Mouse (Mus musculus) CH12.LX (cell line): ENCODE data around the gene Rbm8a. TPM values are rescaled to one million over a fixed set of nuclear protein-coding genes. Genes with fewer than 3 reads are reported as not detected.

Experiments used
- DNase-seq: peaks from one replicate; pipeline ENCODE4 v3.0.0-alpha.2; 2013; ENCODE audit errors: extremely low read depth
- H3K27ac ChIP-seq: 2 replicates; pipeline ENCODE4 v1.5.1; 2012; ENCODE audit warnings: low read depth, mild to moderate bottlenecking, control low read depth, moderate library complexity; ENCODE audit not compliant: insufficient read depth
- H3K27me3 ChIP-seq: replicated peaks from 2 replicates; pipeline ENCODE3; 2012; ENCODE audit warnings: inconsistent platforms
- H3K36me3 ChIP-seq, 2 experiments: replicated peaks in 1 of 2; 2 replicates each; pipeline versions ENCODE3 to v1.6.1; 2012; ENCODE audit warnings: inconsistent platforms in 1 of 2, low read length in 1 of 2, mild to moderate bottlenecking in 1 of 2, mixed read lengths in 1 of 2, moderate library complexity in 1 of 2; ENCODE audit not compliant: control insufficient read depth in 1 of 2, insufficient read depth in 1 of 2
- H3K4me1 ChIP-seq, 2 experiments: 2 replicates each; pipeline ENCODE4 v1.6.1; 2012; ENCODE audit warnings: inconsistent platforms in 1 of 2, moderate library complexity in 1 of 2; ENCODE audit not compliant: insufficient read depth in 2 of 2, control insufficient read depth in 1 of 2
- H3K4me2 ChIP-seq: 2 replicates; pipeline ENCODE4 v1.6.1; 2012; ENCODE audit warnings: low read depth, mild to moderate bottlenecking, control low read depth; ENCODE audit not compliant: poor library complexity, insufficient read depth, severe bottlenecking
- H3K4me3 ChIP-seq, 3 experiments: fragments of 150-350 bp in 1 of 3; sonication (generic) in 1 of 3; replicated peaks in 1 of 3; 2 replicates each; pipeline versions ENCODE3 to v1.5.1; 2011 to 2012; ENCODE audit warnings: low read depth in 2 of 3, low read length in 2 of 3, mild to moderate bottlenecking in 2 of 3, moderate library complexity in 2 of 3, control low read depth in 1 of 3, improper control_type of control experiment in 1 of 3, inconsistent platforms in 1 of 3, mixed read lengths in 1 of 3; ENCODE audit not compliant: poor library complexity in 1 of 3
- H3K79me2 ChIP-seq: replicated peaks from 2 replicates; pipeline ENCODE4 v1.6.1; 2012; ENCODE audit warnings: mild to moderate bottlenecking, moderate library complexity; ENCODE audit not compliant: control insufficient read depth, poor library complexity, insufficient read depth, severe bottlenecking; ENCODE audit errors: extremely low read depth
- H3K9ac ChIP-seq: 2 replicates; pipeline ENCODE4 v1.6.1; 2012; ENCODE audit warnings: low read depth, mild to moderate bottlenecking, control low read depth, moderate library complexity; ENCODE audit not compliant: insufficient read depth
- H3K9me3 ChIP-seq: replicated peaks from 2 replicates; pipeline ENCODE3; 2012; ENCODE audit warnings: low read length, inconsistent platforms, mixed read lengths
- BHLHE40 ChIP-seq: IDR thresholded peaks from 2 replicates; pipeline ENCODE4 v1.6.1; 2011; ENCODE audit warnings: mild to moderate bottlenecking, low read depth, low read length, improper control_type of control experiment
- CHD1 ChIP-seq: IDR thresholded peaks from 2 replicates; pipeline ENCODE4 v1.6.1; 2012; ENCODE audit warnings: low read depth, low read length, improper control_type of control experiment, inconsistent platforms
- CHD2 ChIP-seq: IDR thresholded peaks from 2 replicates; pipeline ENCODE4 v1.6.1; 2011; ENCODE audit warnings: low read length, improper control_type of control experiment
- CTCF ChIP-seq, 2 experiments: IDR thresholded peaks in 1 of 2; conservative IDR thresholded peaks in 1 of 2; 2 replicates each; pipeline ENCODE4 v1.5.1; 2011 to 2012; ENCODE audit warnings: low read depth in 2 of 2, low read length in 2 of 2, improper control_type of control experiment in 1 of 2, inconsistent platforms in 1 of 2, mild to moderate bottlenecking in 1 of 2, moderate library complexity in 1 of 2
- E2F4 ChIP-seq: IDR thresholded peaks from 2 replicates; pipeline ENCODE4 v1.6.1; 2011; ENCODE audit warnings: low read depth, low read length, improper control_type of control experiment; ENCODE audit not compliant: insufficient replicate concordance
- ELF1 ChIP-seq: IDR thresholded peaks from 2 replicates; pipeline ENCODE4 v1.6.1; 2014; ENCODE audit warnings: low read depth, mild to moderate bottlenecking, inconsistent platforms, low read length, improper control_type of control experiment
- EP300 ChIP-seq: IDR thresholded peaks from 2 replicates; pipeline ENCODE4 v1.6.1; 2011; ENCODE audit warnings: low read length, improper control_type of control experiment
- ETS1 ChIP-seq: conservative IDR thresholded peaks from 2 replicates; pipeline ENCODE4 v1.6.1; 2012; ENCODE audit warnings: low read depth, mild to moderate bottlenecking, inconsistent platforms, low read length, improper control_type of control experiment, moderate library complexity
- GABPA ChIP-seq: IDR thresholded peaks from 2 replicates; pipeline ENCODE4 v1.6.1; 2012; ENCODE audit warnings: low read depth, low read length, improper control_type of control experiment, inconsistent platforms; ENCODE audit not compliant: insufficient replicate concordance
- HCFC1 ChIP-seq: IDR thresholded peaks from 2 replicates; pipeline ENCODE4 v1.6.1; 2012; ENCODE audit warnings: low read depth, mild to moderate bottlenecking, inconsistent platforms, low read length, improper control_type of control experiment
- IRF4 ChIP-seq: IDR thresholded peaks from 2 replicates; pipeline ENCODE4 v1.6.1; 2014; ENCODE audit warnings: low read depth, mild to moderate bottlenecking, inconsistent platforms, low read length, improper control_type of control experiment
- JUN ChIP-seq: IDR thresholded peaks from 2 replicates; pipeline ENCODE4 v1.6.1; 2011; ENCODE audit warnings: low read depth, mild to moderate bottlenecking, low read length, improper control_type of control experiment, moderate library complexity; ENCODE audit not compliant: insufficient read depth
- JUND ChIP-seq: conservative IDR thresholded peaks from 2 replicates; pipeline ENCODE4 v1.6.1; 2011; ENCODE audit warnings: low read depth, low read length, improper control_type of control experiment
- KAT2A ChIP-seq: IDR thresholded peaks from 2 replicates; pipeline ENCODE4 v1.6.1; 2012; ENCODE audit warnings: low read length, improper control_type of control experiment, inconsistent platforms; ENCODE audit not compliant: insufficient replicate concordance
- MAFK ChIP-seq: IDR thresholded peaks from 2 replicates; pipeline ENCODE4 v1.6.1; 2011; ENCODE audit warnings: low read length, improper control_type of control experiment; ENCODE audit not compliant: insufficient replicate concordance
- MAX ChIP-seq: IDR thresholded peaks from 2 replicates; pipeline ENCODE4 v1.6.1; 2011; ENCODE audit warnings: low read length, improper control_type of control experiment
- MAZ ChIP-seq: IDR thresholded peaks from 2 replicates; pipeline ENCODE4 v1.6.1; 2012; ENCODE audit warnings: low read depth, mild to moderate bottlenecking, inconsistent platforms, low read length, improper control_type of control experiment, moderate library complexity
- MEF2A ChIP-seq: IDR thresholded peaks from 2 replicates; pipeline ENCODE4 v1.6.1; 2014; ENCODE audit warnings: low read depth, mild to moderate bottlenecking, inconsistent platforms, low read length, improper control_type of control experiment, borderline replicate concordance
- MXI1 ChIP-seq: IDR thresholded peaks from 2 replicates; pipeline ENCODE4 v1.6.1; 2011; ENCODE audit warnings: mild to moderate bottlenecking, low read depth, low read length, improper control_type of control experiment
- MYC ChIP-seq: IDR thresholded peaks from 2 replicates; pipeline ENCODE4 v1.6.1; 2011; ENCODE audit warnings: low read depth, mild to moderate bottlenecking, improper control_type of control experiment, low read length
- NELFE ChIP-seq: IDR thresholded peaks from 2 replicates; pipeline ENCODE4 v1.6.1; 2011; ENCODE audit warnings: low read depth, low read length, improper control_type of control experiment
- NRF1 ChIP-seq: IDR thresholded peaks from 2 replicates; pipeline ENCODE4 v1.6.1; 2014; ENCODE audit warnings: low read depth, mild to moderate bottlenecking, inconsistent platforms, low read length, improper control_type of control experiment, moderate library complexity
- POLR2A ChIP-seq: IDR thresholded peaks from 2 replicates; pipeline ENCODE4 v1.6.1; 2011; ENCODE audit warnings: low read depth, mild to moderate bottlenecking, improper control_type of control experiment, low read length
- POLR2AphosphoS2 ChIP-seq: IDR thresholded peaks from 2 replicates; pipeline ENCODE4 v1.6.1; 2011; ENCODE audit warnings: low read depth, low read length, improper control_type of control experiment
- RAD21 ChIP-seq: IDR thresholded peaks from 2 replicates; pipeline ENCODE4 v1.6.1; 2011; ENCODE audit warnings: low read depth, mild to moderate bottlenecking, low read length, improper control_type of control experiment, moderate library complexity
- RCOR1 ChIP-seq: conservative IDR thresholded peaks from 2 replicates; pipeline ENCODE4 v1.6.1; 2012; ENCODE audit warnings: low read depth, mild to moderate bottlenecking, inconsistent platforms, low read length, improper control_type of control experiment
- SIN3A ChIP-seq: IDR thresholded peaks from 2 replicates; pipeline ENCODE4 v1.6.1; 2012; ENCODE audit warnings: low read length, improper control_type of control experiment, inconsistent platforms
- SMC3 ChIP-seq: IDR thresholded peaks from 2 replicates; pipeline ENCODE4 v1.6.1; 2011; ENCODE audit warnings: low read depth, low read length, improper control_type of control experiment
- TBP ChIP-seq: conservative IDR thresholded peaks from 2 replicates; pipeline ENCODE4 v1.6.1; 2011; ENCODE audit warnings: low read depth, low read length, improper control_type of control experiment
- TCF12 ChIP-seq: IDR thresholded peaks from 2 replicates; pipeline ENCODE4 v1.6.1; 2014; ENCODE audit warnings: low read depth, mild to moderate bottlenecking, inconsistent platforms, low read length, improper control_type of control experiment
- UBTF ChIP-seq: IDR thresholded peaks from 2 replicates; pipeline ENCODE4 v1.6.1; 2012; ENCODE audit warnings: low read depth, mild to moderate bottlenecking, inconsistent platforms, low read length, improper control_type of control experiment, moderate library complexity
- USF1 ChIP-seq: IDR thresholded peaks from 2 replicates; pipeline ENCODE4 v1.6.1; 2014; ENCODE audit warnings: low read depth, mild to moderate bottlenecking, inconsistent platforms, low read length, improper control_type of control experiment
- USF2 ChIP-seq: conservative IDR thresholded peaks from 2 replicates; pipeline ENCODE4 v1.6.1; 2011; ENCODE audit warnings: low read depth, low read length, improper control_type of control experiment
- ZC3H11A ChIP-seq: IDR thresholded peaks from 2 replicates; pipeline ENCODE4 v1.6.1; 2012; ENCODE audit warnings: low read depth, mild to moderate bottlenecking, inconsistent platforms, low read length, improper control_type of control experiment
- ZKSCAN1 ChIP-seq: IDR thresholded peaks from 2 replicates; pipeline ENCODE4 v1.6.1; 2012; ENCODE audit warnings: low read depth, inconsistent platforms, low read length, improper control_type of control experiment, borderline replicate concordance
- ZMIZ1 ChIP-seq: IDR thresholded peaks from 2 replicates; pipeline ENCODE4 v1.6.1; 2012; ENCODE audit warnings: low read depth, mild to moderate bottlenecking, inconsistent platforms, low read length, improper control_type of control experiment
- ZNF384 ChIP-seq: IDR thresholded peaks from 2 replicates; pipeline ENCODE4 v1.6.1; 2012; ENCODE audit warnings: low read depth, low read length, improper control_type of control experiment, inconsistent platforms
- dilution Hi-C: fragments of 300-500 bp; cut with MboI; formaldehyde crosslinking; loops from 2 replicates; pipeline ENCODE4 v1.14.3; 2020; ENCODE audit warnings: low sequenced_read_pairs; ENCODE audit not compliant: extremely low pct_unique_long_range_greater_than_20kb, extremely low pct_ligation_motif_present
- in situ Hi-C: fragments of 300-500 bp; cut with MboI; formaldehyde crosslinking; loops from 3 replicates; pipeline ENCODE4 v1.14.3; 2019; ENCODE audit warnings: low sequenced_read_pairs, low pct_ligation_motif_present, low pct_unique_long_range_greater_than_20kb, mixed read lengths
- polyA plus RNA-seq: library from polyadenylated mRNA; unstranded; fragments of >175 nt; gene quantifications from 2 replicates; pipeline ENCODE4 v1.2.1, GENCODE M21; 2012; ENCODE audit warnings: low read depth; ENCODE audit not compliant: insufficient read length
- total RNA-seq, 2 experiments: library from RNA; depleted of rRNA; stranded (reverse); fragments of 300-350 nt in 1 of 2; fragments of >200 nt in 1 of 2; gene quantifications; 2 replicates each; pipeline ENCODE4 v1.2.3; 2012 to 2014

Rbm8a gene
- total and polyA plus RNA-seq, 3 experiments, result 59.7 to 187 (median 80.3) TPM

DNA sequence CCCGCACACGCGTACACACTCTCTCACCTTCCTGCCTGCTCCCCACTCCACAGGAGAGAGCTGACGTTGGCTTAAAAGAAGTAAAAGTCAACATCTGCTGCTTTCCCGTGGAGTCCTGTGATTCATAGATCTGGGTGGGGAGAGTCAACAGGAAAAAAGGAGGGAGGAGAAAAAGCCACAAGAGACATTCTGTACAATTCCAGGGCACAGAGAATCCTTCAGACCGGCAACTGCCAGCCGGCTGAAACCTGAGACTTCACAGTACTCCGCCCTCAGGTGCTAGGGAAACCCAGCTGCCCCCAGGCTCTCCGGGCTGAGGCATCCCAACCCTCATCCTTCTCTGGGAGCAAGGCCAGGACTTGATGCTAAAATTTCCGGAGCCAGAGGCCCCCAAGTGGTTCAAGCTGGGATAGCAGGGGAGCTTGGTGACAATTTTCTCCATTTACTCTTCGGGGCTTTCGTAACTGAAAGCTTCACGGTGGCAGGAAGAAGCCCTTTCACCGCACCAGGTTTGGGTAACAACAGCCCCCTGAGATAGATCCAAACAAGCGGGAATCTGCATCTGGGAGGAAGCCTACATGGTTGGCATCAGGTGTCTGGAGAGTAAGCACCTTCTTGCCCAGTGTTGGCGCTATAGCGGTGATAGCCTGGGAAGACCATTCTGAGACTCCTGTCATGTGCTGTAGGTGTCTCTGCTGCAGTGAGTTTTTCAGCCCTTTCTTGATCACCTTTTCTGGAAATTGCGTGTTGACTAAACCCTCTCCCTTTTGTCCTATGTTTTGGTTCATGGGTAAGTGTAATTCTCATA lies 33.9 kb downstream of the Rbm8a start:
- peak; percentile 45 for DNase-seq
- Histone ChIP-seq H3K27ac (no peak overlapping the region), H3K4me1 (peaks cover 11 to 29% of the 10 kb centered on the region in 2 experiments), H3K4me3 (no peak overlapping the region), H3K4me2 (no peak overlapping the region; the same call in 1 of the 2 replicates), H3K27me3 (no peaks in the 10 kb centered on the region), H3K36me3 (peaks cover 6 to 10% of the 10 kb centered on the region in 2 experiments), H3K79me2 (no peaks in the 10 kb centered on the region), H3K9ac (no peak overlapping the region), H3K9me3 (no peaks in the 10 kb centered on the region)
- no peak for TF ChIP-seq MXI1
- TF ChIP-seq ZMIZ1, result no peak
- TF ChIP-seq MAFK, result no peak
- no peak for TF ChIP-seq JUND
- no peak for TF ChIP-seq MAX
- no peak for TF ChIP-seq JUN
- no peak for TF ChIP-seq E2F4
- TF ChIP-seq ZKSCAN1, result no peak
- 0 out of 2 replicates have a peak, but pooled peaks have one; percentile 29 for TF ChIP-seq NELFE
- TF ChIP-seq POLR2A, result no peak
- TF ChIP-seq HCFC1, result no peak
- TF ChIP-seq ETS1, result no peak
- no peak for TF ChIP-seq POLR2AphosphoS2
- TF ChIP-seq GABPA, result no peak
- no peak for TF ChIP-seq MYC
- 0 out of 2 replicates have a peak, but pooled peaks have one; percentile 17 for TF ChIP-seq MEF2A
- TF ChIP-seq CTCF (conservative IDR thresholded peaks at IDR 0.05 in 1 of 2, IDR thresholded peaks at IDR 0.05 in 1 of 2; ENCODE audit: low read depth in 2 of 2, low read length in 2 of 2), result peak; percentile 26 to 78; a peak in 3 of 4 replicates
- TF ChIP-seq IRF4, result no peak
- no peak for TF ChIP-seq USF1
- TF ChIP-seq CHD1, result no peak
- TF ChIP-seq BHLHE40, result no peak
- TF ChIP-seq NRF1, result no peak
- TF ChIP-seq ZC3H11A, result no peak
- TF ChIP-seq KAT2A, result no peak
- no peak for TF ChIP-seq UBTF
- TF ChIP-seq RAD21, result peak; percentile 63
- TF ChIP-seq TBP, result no peak
- TF ChIP-seq ELF1, result no peak
- TF ChIP-seq MAZ, result peak; percentile 65; the same call in 1 of the 2 replicates
- TF ChIP-seq EP300, result no peak
- TF ChIP-seq CHD2, result no peak
- TF ChIP-seq SIN3A, result no peak
- TF ChIP-seq SMC3, result peak; percentile 67
- no peak for TF ChIP-seq USF2
- TF ChIP-seq RCOR1, result no peak
- 0 out of 2 replicates have a peak, but pooled peaks have one; percentile 17 for TF ChIP-seq TCF12
- TF ChIP-seq ZNF384, result no peak
- in situ Hi-C loops, result loop anchor here (5.0 kb wide), 1 partner anchor 44 kb away; the partner anchor contains the start of gene Nudt17
- dilution Hi-C loops, result no loop called here
